Mouse (Mus musculus) forebrain, postnatal 0 days (tissue): ENCODE results near the gene Elmo2. TPM values are rescaled to one million over a fixed set of nuclear protein-coding genes. Genes with fewer than 3 reads are reported as not detected.

ENCODE experiments used
- ATAC-seq: fragments of 200-750 bp; cut with Nextera tagmentation; 2 replicates; pipeline ENCODE4 v1.8.0; 2017; ENCODE audit warnings: mild to moderate bottlenecking, moderate library complexity
- DNase-seq: peaks from one replicate; pipeline ENCODE4 v3.0.0-alpha.2; 2015
- H3K27ac ChIP-seq: fragments of 300-500 bp; sonication (generic); 2 replicates; pipeline ENCODE4 v1.5.1; 2014; ENCODE audit warnings: low read depth, mild to moderate bottlenecking, antibody characterized with exemption, low read length, moderate library complexity, mixed read lengths
- H3K27me3 ChIP-seq: fragments of 300-500 bp; sonication (generic); 2 replicates; pipeline ENCODE4 v1.6.1; 2014; ENCODE audit warnings: mild to moderate bottlenecking, low read length, mixed read lengths; ENCODE audit not compliant: insufficient read depth
- H3K36me3 ChIP-seq: fragments of 300-500 bp; sonication (generic); 2 replicates; pipeline ENCODE4 v1.6.1; 2014; ENCODE audit warnings: mild to moderate bottlenecking, moderate library complexity; ENCODE audit not compliant: insufficient read depth
- H3K4me1 ChIP-seq: fragments of 300-500 bp; sonication (generic); 2 replicates; pipeline ENCODE4 v1.6.1; 2014; ENCODE audit warnings: antibody characterized with exemption; ENCODE audit not compliant: insufficient read depth
- H3K4me2 ChIP-seq: fragments of 300-500 bp; sonication (generic); 2 replicates; pipeline ENCODE4 v1.6.1; 2014; ENCODE audit warnings: low read depth, mild to moderate bottlenecking, moderate library complexity
- H3K4me3 ChIP-seq: fragments of 300-500 bp; sonication (generic); 2 replicates; pipeline ENCODE4 v1.5.1; 2014; ENCODE audit warnings: low read depth, low read length, mixed read lengths
- H3K9ac ChIP-seq: fragments of 300-500 bp; sonication (generic); 2 replicates; pipeline ENCODE4 v1.6.1; 2014; ENCODE audit warnings: mild to moderate bottlenecking
- H3K9me3 ChIP-seq: fragments of 300-500 bp; sonication (generic); 2 replicates; pipeline ENCODE4 v1.6.1; 2016; ENCODE audit warnings: low read length
- CTCF ChIP-seq: sonication (generic); IDR thresholded peaks from 2 replicates; pipeline ENCODE4 v1.5.1; 2016; ENCODE audit warnings: antibody characterized with exemption, control low read depth, low read depth
- WGBS: fragments of 180-500 bp; shearing (Covaris S2); extraction: QIAGEN DNeasy Blood & Tissue Kit; methylation state at CpG from one replicate; pipeline ENCODE4 v1.1.7; 2014; 5-methylcytosine and 5-hydroxymethylcytosine counted together
- polyA plus RNA-seq: library from polyadenylated mRNA; unstranded; fragments of >200 nt; fragmentation: Nextera tagmentation; extraction: Ambion mirVana; gene quantifications from 2 replicates; pipeline ENCODE4 v1.2.1, GENCODE M21; 2015
- total RNA-seq: library from RNA; depleted of rRNA; stranded (reverse); fragments of >200 nt; gene quantifications from 2 replicates; pipeline ENCODE4 v1.2.3, GENCODE M21; 2014

The Elmo2 gene
- total and polyA plus RNA-seq, 2 experiments from 2014 or later = 78.8 to 84.5 TPM

- WGBS = 65% methylated on average over 18 of the region's 18 CpGs
- no peak for TF ChIP-seq CTCF
- Histone ChIP-seq H3K4me3 (peak overlapping the region; percentile 65), H3K27me3 (no peaks in the 10 kb centered on the region), H3K9me3 (no peaks in the 10 kb centered on the region), H3K9ac (peak overlapping the region; percentile 64), H3K4me2 (peak overlapping the region; percentile 79), H3K36me3 (peaks cover 23% of the 10 kb centered on the region), H3K4me1 (peaks cover 15% of the 10 kb centered on the region), H3K27ac (no peak overlapping the region)
- no peak for DNase-seq
- no peak for ATAC-seq
Observed at GRCm38 (mm10) chr2:165286361-165287201, 39.7 kb downstream of the Elmo2 start.

GRCm38 (mm10) chr2:165285621-165286020, 40.7 kb downstream of the Elmo2 start:
- no peak for ATAC-seq
- Histone ChIP-seq H3K9me3 (no peaks in the 10 kb centered on the region), H3K36me3 (peaks cover 21% of the 10 kb centered on the region), H3K27me3 (no peaks in the 10 kb centered on the region), H3K9ac (no peak overlapping the region), H3K4me3 (no peak overlapping the region), H3K4me2 (no peak overlapping the region), H3K27ac (no peak overlapping the region), H3K4me1 (peaks cover 15% of the 10 kb centered on the region)
- TF ChIP-seq CTCF = no peak
- no peak for DNase-seq
- WGBS = 83% methylated on average over 8 of the region's 8 CpGs

- ATAC-seq (no peak), DNase-seq (no peak)
- 93% methylated on average over 3 of the region's 3 CpGs for WGBS
- H3K36me3 ChIP-seq = peaks cover 18% of the 10 kb centered on the region
- H3K4me1 ChIP-seq = peaks cover 15% of the 10 kb centered on the region
- no peaks in the 10 kb centered on the region for H3K27me3 ChIP-seq
- H3K9ac ChIP-seq = no peak overlapping the region
- TF ChIP-seq CTCF = no peak
- no peaks in the 10 kb centered on the region for H3K9me3 ChIP-seq
- H3K4me2 ChIP-seq = no peak overlapping the region
- no peak overlapping the region for H3K4me3 ChIP-seq
- H3K27ac ChIP-seq = no peak overlapping the region
Observed at GRCm38 (mm10) chr2:165285034-165285433, 41.2 kb downstream of the Elmo2 start.

- whole genome bisulfite sequencing = 87% methylated on average over 7 of the region's 7 CpGs
Observed at GRCm38 (mm10) chr2:165284377-165284776, 41.9 kb downstream of the Elmo2 start.

GRCm38 (mm10) chr2:165283644-165284043, 42.6 kb downstream of the Elmo2 start:
- no peak overlapping the region for H3K4me2 ChIP-seq
- WGBS = 90% methylated on average over 3 of the region's 3 CpGs
- H3K9ac ChIP-seq = no peak overlapping the region
- peaks cover 12% of the 10 kb centered on the region; the same call in 1 of the 2 replicates for H3K36me3 ChIP-seq
- no peak overlapping the region for H3K27ac ChIP-seq
- H3K27me3 ChIP-seq = no peaks in the 10 kb centered on the region
- ATAC-seq (no peak), DNase-seq (no peak)
- H3K4me3 ChIP-seq = no peak overlapping the region
- peaks cover 6% of the 10 kb centered on the region; the same call in 1 of the 2 replicates for H3K4me1 ChIP-seq
- H3K9me3 ChIP-seq = no peaks in the 10 kb centered on the region
- no peak for TF ChIP-seq CTCF

More at GRCm38 (mm10) chr2:165284377-165284776, 41.9 kb downstream of the Elmo2 start:
- H3K27me3 ChIP-seq = no peaks in the 10 kb centered on the region
- no peak overlapping the region for H3K4me2 ChIP-seq
- H3K4me3 ChIP-seq = no peak overlapping the region
- no peak overlapping the region for H3K27ac ChIP-seq
- ATAC-seq (no peak), DNase-seq (no peak)
- H3K9ac ChIP-seq = no peak overlapping the region
- H3K36me3 ChIP-seq = peaks cover 14% of the 10 kb centered on the region
- H3K9me3 ChIP-seq = no peaks in the 10 kb centered on the region
- H3K4me1 ChIP-seq = peaks cover 13% of the 10 kb centered on the region
- TF ChIP-seq CTCF = no peak

GRCm38 (mm10) chr2:165281779-165282311, 44.4 kb downstream of the Elmo2 start:
- no peak overlapping the region for H3K9ac ChIP-seq
- H3K27ac ChIP-seq = no peak overlapping the region
- no peak for ATAC-seq
- peaks cover 23% of the 10 kb centered on the region for H3K36me3 ChIP-seq
- H3K27me3 ChIP-seq = no peaks in the 10 kb centered on the region
- H3K9me3 ChIP-seq = no peaks in the 10 kb centered on the region
- H3K4me3 ChIP-seq = no peak overlapping the region
- no peak overlapping the region for H3K4me2 ChIP-seq
- TF ChIP-seq CTCF = no peak
- H3K4me1 ChIP-seq = peaks cover 2% of the 10 kb centered on the region; the same call in 1 of the 2 replicates
- DNase-seq = no peak
- WGBS = 27% methylated on average over 6 of the region's 6 CpGs

- Histone ChIP-seq H3K9ac (no peak overlapping the region), H3K9me3 (no peaks in the 10 kb centered on the region), H3K4me3 (no peak overlapping the region), H3K27me3 (no peaks in the 10 kb centered on the region), H3K4me2 (no peak overlapping the region), H3K36me3 (peaks cover 29% of the 10 kb centered on the region), H3K27ac (no peak overlapping the region), H3K4me1 (peaks cover 12% of the 10 kb centered on the region; the same call in 1 of the 2 replicates)
- DNase-seq (no peak), ATAC-seq (no peak)
- 31% methylated on average over 10 of the region's 10 CpGs for WGBS
- TF ChIP-seq CTCF = no peak
Observed at GRCm38 (mm10) chr2:165279351-165279750, 46.9 kb downstream of the Elmo2 start.
